Mouse (Mus musculus) limb, embryonic 14.5 days (tissue): ENCODE data around the gene Dgki. TPM values are rescaled to one million over a fixed set of nuclear protein-coding genes. Genes with fewer than 3 reads are reported as not detected.
"Not testable (repeated sequence)": the region's sequence is repeated elsewhere in the genome, so short reads cannot be mapped to it uniquely, and the experiment has no call there.

ENCODE experiments used
- ATAC-seq: fragments of 200-750 bp; cut with Nextera tagmentation; 2 replicates; pipeline ENCODE4 v1.8.0; 2017; ENCODE audit warnings: low read depth, moderate number of reproducible peaks, moderate TSS enrichment; ENCODE audit not compliant: low FRiP score
- DNase-seq: peaks from one replicate; pipeline ENCODE4 v3.0.0-alpha.2; 2015; ENCODE audit warnings: low spot score
- H3K27ac ChIP-seq: fragments of 300-500 bp; sonication (generic); replicated peaks from 2 replicates; pipeline ENCODE4 v1.5.1; 2014; ENCODE audit warnings: low read depth, mild to moderate bottlenecking, low read length, moderate library complexity, mixed read lengths
- H3K27me3 ChIP-seq: fragments of 300-500 bp; sonication (generic); 2 replicates; pipeline ENCODE4 v1.6.1; 2014; ENCODE audit warnings: low read length, mixed read lengths; ENCODE audit not compliant: control insufficient read depth, insufficient read depth
- H3K36me3 ChIP-seq: fragments of 300-500 bp; sonication (generic); 2 replicates; pipeline ENCODE4 v1.6.1; 2014; ENCODE audit warnings: mild to moderate bottlenecking, low read length, moderate library complexity, mixed read lengths; ENCODE audit not compliant: control insufficient read depth, insufficient read depth
- H3K4me1 ChIP-seq: fragments of 300-500 bp; sonication (generic); 2 replicates; pipeline ENCODE4 v1.6.1; 2014; ENCODE audit warnings: antibody characterized with exemption, low read length, mixed read lengths; ENCODE audit not compliant: control insufficient read depth, insufficient read depth
- H3K4me2 ChIP-seq: fragments of 300-500 bp; sonication (generic); replicated peaks from 2 replicates; pipeline ENCODE4 v1.6.1; 2014; ENCODE audit warnings: low read depth, mild to moderate bottlenecking, low read length, moderate library complexity; ENCODE audit not compliant: severe bottlenecking
- H3K4me3 ChIP-seq: fragments of 300-500 bp; sonication (generic); replicated peaks from 2 replicates; pipeline ENCODE4 v1.5.1; 2014; ENCODE audit warnings: low read length
- H3K9ac ChIP-seq: fragments of 300-500 bp; sonication (generic); 2 replicates; pipeline ENCODE4 v1.6.1; 2014; ENCODE audit warnings: mild to moderate bottlenecking, low read depth, low read length, moderate library complexity; ENCODE audit not compliant: severe bottlenecking
- H3K9me3 ChIP-seq: fragments of 300-500 bp; sonication (generic); 2 replicates; pipeline ENCODE4 v1.6.1; 2016; ENCODE audit warnings: low read length; ENCODE audit not compliant: control insufficient read depth
- POLR2A ChIP-seq: fragments of 200-500 bp; IDR thresholded peaks from 2 replicates; pipeline ENCODE4 v1.8.0; 2012; ENCODE audit warnings: inconsistent platforms, mild to moderate bottlenecking, moderate library complexity, borderline replicate concordance; ENCODE audit not compliant: insufficient read depth, insufficient read length; ENCODE audit errors: extremely low read depth
- WGBS: fragments of 180-500 bp; shearing (Covaris S2); extraction: QIAGEN DNeasy Blood & Tissue Kit; methylation state at CpG from one replicate; pipeline ENCODE4 v1.1.7; 2014; 5-methylcytosine and 5-hydroxymethylcytosine counted together
- polyA plus RNA-seq, 2 experiments: library from polyadenylated mRNA; depleted of rRNA in 1 of 2; stranded (reverse) in 1 of 2; unstranded in 1 of 2; fragments of >200 nt; fragmentation: Nextera tagmentation in 1 of 2; extraction: Ambion mirVana in 1 of 2; gene quantifications; 2 replicates each; pipeline versions ENCODE4 v1.2.1 to v1.2.3; 2012 to 2014

The Dgki gene
- polyA plus RNA-seq, 2 experiments = 0.58 to 0.85 TPM

DNA sequence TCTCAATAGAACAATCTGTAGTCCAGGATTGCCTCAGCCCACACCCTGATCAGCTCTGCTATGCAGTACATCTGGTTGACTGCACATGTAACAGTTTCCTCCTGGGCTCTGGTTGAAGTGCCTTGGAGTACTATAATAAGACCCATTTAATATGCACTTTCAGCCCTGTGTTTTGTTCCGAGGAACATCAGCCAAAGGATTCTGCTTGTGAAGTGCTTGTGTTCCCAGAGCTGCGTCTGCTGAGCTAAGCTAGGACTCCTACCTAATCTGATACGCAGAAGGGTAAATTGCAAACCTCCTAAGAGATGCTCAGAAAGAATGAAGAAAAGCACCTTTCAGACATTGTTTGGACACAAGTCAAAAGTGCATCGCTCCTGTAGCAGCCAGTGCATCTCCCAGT is 186.9 kb downstream of the Dgki start:
- no peak for TF ChIP-seq POLR2A
- no peak overlapping the region for H3K9ac ChIP-seq
- WGBS = 81% methylated on average over 4 of the region's 4 CpGs

GRCm38 (mm10) chr6:37106236-37106635 is 193.7 kb downstream of the Dgki start:
- ATAC-seq, DNase-seq, H3K36me3 ChIP-seq, H3K9me3 ChIP-seq, H3K4me3 ChIP-seq, H3K4me2 ChIP-seq, H3K4me1 ChIP-seq, H3K27me3 ChIP-seq, H3K27ac ChIP-seq, H3K9ac ChIP-seq: not testable (repeated sequence)
- WGBS = 89% methylated on average over 6 of the region's 6 CpGs

More for the DNA sequence above, 186.9 kb downstream of the Dgki start:
- H3K4me1 ChIP-seq = no peaks in the 10 kb centered on the region
- ATAC-seq (no peak), DNase-seq (no peak)
- H3K27ac ChIP-seq = no peak overlapping the region
- H3K9me3 ChIP-seq = no peaks in the 10 kb centered on the region
- no peaks in the 10 kb centered on the region for H3K27me3 ChIP-seq
- H3K4me2 ChIP-seq = no peak overlapping the region
- H3K36me3 ChIP-seq = no peaks in the 10 kb centered on the region
- H3K4me3 ChIP-seq = no peak overlapping the region

GRCm38 (mm10) chr6:37100413-37100812 is 199.6 kb downstream of the Dgki start:
- DNase-seq (peak; percentile 38), ATAC-seq (no peak)
- Histone ChIP-seq H3K4me3 (no peak overlapping the region), H3K9ac (no peak overlapping the region), H3K4me1 (peaks cover 16% of the 10 kb centered on the region), H3K9me3 (no peaks in the 10 kb centered on the region), H3K27me3 (no peaks in the 10 kb centered on the region), H3K4me2 (no peak overlapping the region), H3K36me3 (no peaks in the 10 kb centered on the region), H3K27ac (peak overlapping the region; percentile 30)
- no peak for TF ChIP-seq POLR2A
- WGBS = 23% methylated on average over 5 of the region's 5 CpGs

DNA sequence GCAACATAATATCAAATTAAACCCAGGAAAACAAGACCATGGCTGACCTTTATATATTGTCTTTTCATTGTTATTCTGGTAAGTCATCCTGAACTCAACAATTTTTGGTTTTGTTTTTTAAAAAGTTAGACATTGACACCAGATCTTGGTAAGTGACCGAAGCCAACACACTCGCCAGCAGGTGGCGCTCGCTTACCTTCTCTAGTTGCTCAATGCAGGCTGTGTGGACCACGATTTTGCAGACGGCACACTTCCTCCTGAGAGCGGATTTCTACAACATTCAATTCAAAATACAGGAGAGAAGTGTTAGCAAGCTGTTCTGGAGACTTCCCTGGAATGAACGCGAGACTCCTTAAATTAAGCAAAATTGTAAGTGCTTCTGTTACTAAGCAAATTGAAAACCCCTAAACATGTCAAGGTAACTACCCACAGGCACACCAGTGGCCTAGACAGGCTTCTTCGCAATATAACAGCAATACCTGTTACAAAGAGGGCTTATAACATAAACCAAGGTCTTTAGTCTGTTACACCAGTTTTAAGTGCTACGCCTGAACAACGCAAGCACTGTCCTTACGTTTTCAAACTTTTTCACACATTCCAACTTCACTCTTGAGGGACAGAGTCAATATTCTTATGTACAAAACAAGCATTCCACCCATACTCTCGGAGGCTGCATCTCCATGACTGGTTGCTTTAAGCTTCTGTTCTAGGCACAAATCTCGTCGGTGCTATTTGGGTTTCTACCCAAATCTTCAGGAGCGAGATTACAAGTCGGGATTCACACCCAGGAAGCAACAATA is 202.4 kb downstream of the Dgki start:
- 44% methylated on average over 18 of the region's 18 CpGs for WGBS

DNA sequence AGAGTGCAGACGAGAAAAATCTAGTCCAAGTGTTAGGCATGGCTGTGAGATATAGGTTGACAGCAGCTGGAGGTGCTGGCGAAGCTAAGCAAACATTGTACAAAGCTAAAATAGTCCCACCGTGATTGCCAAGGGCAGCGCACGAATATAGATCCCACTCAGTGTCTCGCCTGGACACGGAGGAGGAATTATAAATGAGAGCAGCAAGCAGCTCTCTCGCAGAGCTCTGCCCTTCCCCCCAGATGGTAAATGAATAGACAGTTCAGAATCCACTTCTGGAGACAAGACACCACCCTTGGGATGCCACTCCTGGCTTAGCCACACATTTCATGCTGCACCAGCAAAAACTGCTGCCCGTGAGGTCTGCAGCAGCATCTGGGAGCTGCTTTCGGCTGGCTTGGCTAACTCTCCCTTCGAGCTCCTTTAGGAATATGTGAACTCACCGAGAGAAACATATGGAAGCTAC is 203.1 kb downstream of the Dgki start:
- TF ChIP-seq POLR2A = no peak
- H3K4me1 ChIP-seq = peaks cover 16% of the 10 kb centered on the region
- peak overlapping the region; percentile 58 for H3K27ac ChIP-seq
- H3K4me3 ChIP-seq = 0 out of 2 replicates have a peak overlapping the region, but pooled peaks have one; percentile 7
- ATAC-seq (peak; percentile 78), DNase-seq (peak; percentile 58)
- WGBS = 50% methylated on average over 12 of the region's 12 CpGs
- H3K27me3 ChIP-seq = no peaks in the 10 kb centered on the region
- peak overlapping the region; percentile 32 for H3K4me2 ChIP-seq
- H3K36me3 ChIP-seq = no peaks in the 10 kb centered on the region
- H3K9ac ChIP-seq = peak overlapping the region; percentile 29; the same call in 1 of the 2 replicates
- no peaks in the 10 kb centered on the region for H3K9me3 ChIP-seq

More for the DNA sequence above, 202.4 kb downstream of the Dgki start:
- H3K9me3 ChIP-seq = no peaks in the 10 kb centered on the region
- H3K36me3 ChIP-seq = no peaks in the 10 kb centered on the region
- H3K4me1 ChIP-seq = peaks cover 16% of the 10 kb centered on the region
- H3K4me3 ChIP-seq = 0 out of 2 replicates have a peak overlapping the region, but pooled peaks have one; percentile 7
- TF ChIP-seq POLR2A = no peak
- H3K4me2 ChIP-seq = peak overlapping the region; percentile 32
- H3K27me3 ChIP-seq = no peaks in the 10 kb centered on the region
- no peak overlapping the region for H3K9ac ChIP-seq
- ATAC-seq (peak; percentile 83), DNase-seq (peak; percentile 98)
- peak overlapping the region; percentile 58 for H3K27ac ChIP-seq
